8 mouse cellular contexts compared by ENCODE assay signal in the genomic region with DNA sequence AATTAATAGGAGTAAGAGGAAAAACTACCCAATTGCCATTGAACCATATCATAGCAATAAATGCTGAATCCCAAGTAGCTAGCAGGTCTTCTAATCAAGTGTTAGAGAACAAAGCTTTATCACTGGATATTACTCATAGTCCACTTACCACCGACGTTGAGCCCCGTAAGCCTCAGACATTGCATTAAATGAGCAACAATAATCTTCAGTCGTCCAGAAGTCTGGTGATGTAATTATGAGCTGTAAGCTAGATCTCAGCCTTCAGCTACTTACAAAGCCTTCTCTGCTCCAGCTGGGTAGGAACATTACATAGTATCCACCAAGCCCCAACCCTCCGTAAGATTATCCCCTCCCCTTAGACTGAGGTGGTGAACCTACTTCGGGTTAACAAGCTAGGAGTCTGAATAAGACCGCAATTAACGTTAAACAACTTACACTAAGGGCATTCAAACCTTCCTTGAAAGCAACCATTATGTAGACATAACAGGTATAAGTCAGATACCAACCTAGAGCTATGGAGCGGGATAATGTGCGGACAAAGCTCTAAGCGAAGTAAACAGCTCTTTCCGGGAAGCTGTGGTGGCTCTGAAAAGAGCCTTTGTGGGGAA. TPM values are rescaled to one million over a fixed set of nuclear protein-coding genes. Genes with fewer than 3 reads are reported as not detected.
DNase-seq lines count a peak whose midpoint lies in the region; ATAC-seq and TF ChIP-seq lines count a peak whose summit lies in the region.

No protein-coding gene starts in this region.

- H3K4me3 ChIP-seq in heart, embryonic 14.5 days (ENCODE audit: control insufficient read depth in 1 of 2, insufficient read depth in 1 of 2, low read depth in 1 of 2, low read length in 2 of 2): peak overlapping the region; percentile 42 to 49
- H3K4me3 ChIP-seq in G1E (ENCODE audit: low read depth, low read length) (peak overlapping the region; percentile 67), macrophage (ENCODE audit: inconsistent target) (peak overlapping the region; percentile 43)
- H3K4me3 ChIP-seq in forebrain, embryonic 15.5 days: peak overlapping the region; percentile 39

- no peak for ATAC-seq in heart, embryonic 14.5 days (ENCODE audit: insufficient number of reproducible peaks, insufficient read depth, low FRiP score, low read depth)
- ATAC-seq in G1E (ENCODE audit: extremely low read depth, insufficient number of reproducible peaks, low FRiP score, poor library complexity, severe bottlenecking): no peak
- ATAC-seq in forebrain, embryonic 15.5 days (replicated peaks): no peak

- DNase-seq in heart, adult 8-10 months (ENCODE audit: low spot score): no peak
- no peak for DNase-seq in G1E (ENCODE audit: low spot score)
- DNase-seq in cerebellum, adult 18-20 months: no peak
- DNase-seq in Muller cell, postnatal 12 days (ENCODE audit: inconsistent ontology term): no peak
- no peak for DNase-seq in kidney, adult 8-10 months

- peaks cover 4 to 20% of the 10 kb centered on the region in 2 experiments; a peak in 3 of 4 replicates for H3K4me1 ChIP-seq in heart, embryonic 14.5 days (ENCODE audit: control insufficient read depth in 2 of 2, insufficient read depth in 2 of 2, low read length in 2 of 2)
- peaks cover 23% of the 10 kb centered on the region for H3K4me1 ChIP-seq in G1E (ENCODE audit: insufficient read depth, low read depth, low read length)
- peaks cover 23% of the 10 kb centered on the region for H3K4me1 ChIP-seq in forebrain, embryonic 15.5 days

- H3K36me3 ChIP-seq in heart, embryonic 14.5 days (ENCODE audit: control insufficient read depth, insufficient read depth, low read length): no peaks in the 10 kb centered on the region
- H3K36me3 ChIP-seq in G1E (replicated peaks) (no peaks in the 10 kb centered on the region), macrophage (ENCODE audit: inconsistent target) (no peaks in the 10 kb centered on the region)
- no peaks in the 10 kb centered on the region for H3K36me3 ChIP-seq in forebrain, embryonic 15.5 days

- H3K27me3 ChIP-seq in heart, embryonic 14.5 days (ENCODE audit: control insufficient read depth, insufficient read depth, low read length): no peaks in the 10 kb centered on the region
- H3K27me3 ChIP-seq in G1E (ENCODE audit: insufficient read depth, low read length): no peaks in the 10 kb centered on the region
- H3K27me3 ChIP-seq in forebrain, embryonic 15.5 days: no peaks in the 10 kb centered on the region

- H3K9ac ChIP-seq in heart, embryonic 14.5 days (ENCODE audit: low read length): peak overlapping the region; percentile 80
- H3K9ac ChIP-seq in forebrain, embryonic 15.5 days (replicated peaks): peak overlapping the region; percentile 49

- H3K9me3 ChIP-seq in heart, embryonic 14.5 days (ENCODE audit: control insufficient read depth, low read length): no peaks in the 10 kb centered on the region
- H3K9me3 ChIP-seq in G1E (replicated peaks): no peaks in the 10 kb centered on the region
- no peaks in the 10 kb centered on the region for H3K9me3 ChIP-seq in forebrain, embryonic 15.5 days

- H3K79me2 ChIP-seq in macrophage (ENCODE audit: inconsistent target): no peaks in the 10 kb centered on the region; the same call in 1 of the 2 replicates

- peak overlapping the region; percentile 73 for H3K4me2 ChIP-seq in heart, embryonic 14.5 days (ENCODE audit: low read length)
- peak overlapping the region; percentile 47 for H3K4me2 ChIP-seq in forebrain, embryonic 15.5 days (replicated peaks)

- peak overlapping the region; percentile 49 to 79 for H3K27ac ChIP-seq in heart, embryonic 14.5 days (replicated peaks in 1 of 2; ENCODE audit: control insufficient read depth in 1 of 2, insufficient read depth in 1 of 2, low read depth in 2 of 2, low read length in 2 of 2)
- H3K27ac ChIP-seq in forebrain, embryonic 15.5 days (replicated peaks): peak overlapping the region; percentile 40; the same call in 1 of the 2 replicates
- peak overlapping the region; percentile 74 for H3K27ac ChIP-seq in macrophage

- 2% methylated on average over 12 of the region's 12 CpGs for WGBS in heart, embryonic 14.5 days
- under 1% methylated on average over 12 of the region's 12 CpGs for WGBS in forebrain, embryonic 15.5 days
- WGBS in macrophage (ENCODE audit: missing documents): 11% methylated on average over 11 of the region's 12 CpGs

- no peak for TF ChIP-seq CTCF in G1E (IDR thresholded peaks at IDR 0.05; ENCODE audit: low read depth, low read length)

RNA-seq across cellular contexts. Expression of a gene that starts 0.9 kb away (rescaled TPM):
- polyA plus RNA-seq in heart, embryonic 14.5 days (2014; fragmentation: Nextera tagmentation; extraction: Ambion mirVana): 3.2 and 6.4 TPM in 2 replicates
- 1 to 10 TPM; 4.1 to 8.4 (median 6.8) TPM for total RNA-seq in heart, adult 8-10 months (2022)
- total RNA-seq in G1E (2014; fragmentation: Nextera tagmentation) (847 and 1,420 TPM in 2 replicates), G1E (2017) (558 and 938 TPM in 2 replicates)
- polyA plus RNA-seq in G1E (2012) (27.5 and 91.2 TPM in 2 replicates), macrophage (2018) (2.4 to 4.9 TPM (median 3.8 TPM) in 3 replicates)
- 6.7 and 8.0 TPM in 2 replicates for polyA plus RNA-seq in forebrain, embryonic 15.5 days (2015; fragmentation: Nextera tagmentation; extraction: Ambion mirVana)
- total RNA-seq in macrophage (2018; cell fraction: chromatin; rRNA removed): 10 to 100 TPM in 1 of 26 experiments, 1 to 10 TPM in 17, not detected in 8; 1.0 to 20.9 (median 3.0) TPM
- total RNA-seq in macrophage (2018; cell fraction: cytosol; rRNA removed): 10 to 100 TPM in 12 of 26 experiments, 1 to 10 TPM in 14; 4.0 to 26.3 (median 8.5) TPM
- 10 to 100 TPM in 3 of 26 experiments, 1 to 10 TPM in 20, under 1 TPM in 2, not detected in 1; 0.63 to 20.6 (median 3.2) TPM for total RNA-seq in macrophage (2018; cell fraction: nucleus; rRNA removed)

RNA-seq across cellular contexts. Expression of a gene that starts 2.1 kb away (rescaled TPM):
- polyA plus RNA-seq in heart, embryonic 14.5 days (2014; fragmentation: Nextera tagmentation; extraction: Ambion mirVana): 34.6 and 35.8 TPM in 2 replicates
- total RNA-seq in heart, adult 8-10 months (2022): 100 to 1,000 TPM; 141 to 256 (median 216) TPM
- total RNA-seq in G1E (2014; fragmentation: Nextera tagmentation) (830 and 1,341 TPM in 2 replicates), G1E (2017) (2,156 and 4,637 TPM in 2 replicates)
- polyA plus RNA-seq in G1E (2012) (39.6 and 169 TPM in 2 replicates), macrophage (2018) (57.1 to 112 TPM (median 105 TPM) in 3 replicates)
- polyA plus RNA-seq in forebrain, embryonic 15.5 days (2015; fragmentation: Nextera tagmentation; extraction: Ambion mirVana): 51.6 and 60.6 TPM in 2 replicates
- total RNA-seq in macrophage (2018; cell fraction: chromatin; rRNA removed): 100 to 1,000 TPM in 6 of 26 experiments, 10 to 100 TPM in 20; 14.6 to 204 (median 42.8) TPM
- 100 to 1,000 TPM; 117 to 488 (median 245) TPM for total RNA-seq in macrophage (2018; cell fraction: cytosol; rRNA removed)
- 100 to 1,000 TPM in 9 of 26 experiments, 10 to 100 TPM in 16, 1 to 10 TPM in 1; 6.7 to 408 (median 71.5) TPM for total RNA-seq in macrophage (2018; cell fraction: nucleus; rRNA removed)

RNA-seq across cellular contexts. Expression of a gene that starts 7.3 kb away (rescaled TPM):
- 22.5 and 26.3 TPM in 2 replicates for polyA plus RNA-seq in heart, embryonic 14.5 days (2014; fragmentation: Nextera tagmentation; extraction: Ambion mirVana)
- 10 to 100 TPM in 3 of 4 experiments, 1 to 10 TPM in 1; 8.5 to 81.5 (median 26.6) TPM for total RNA-seq in heart, adult 8-10 months (2022)
- 124 and 563 TPM in 2 replicates for total RNA-seq in G1E (2014; fragmentation: Nextera tagmentation)
- total RNA-seq in G1E (2017): 3,915 and 5,191 TPM in 2 replicates
- 0.79 and 7.3 TPM in 2 replicates for polyA plus RNA-seq in G1E (2012)
- polyA plus RNA-seq in forebrain, embryonic 15.5 days (2015; fragmentation: Nextera tagmentation; extraction: Ambion mirVana): 25.1 and 32.2 TPM in 2 replicates
- 10 to 100 TPM in 9 of 26 experiments, 1 to 10 TPM in 12, not detected in 5; 2.2 to 49.3 (median 9.8) TPM for total RNA-seq in macrophage (2018; cell fraction: chromatin; rRNA removed)
- 100 to 1,000 TPM in 4 of 26 experiments, 10 to 100 TPM in 22; 24.8 to 148 (median 55.9) TPM for total RNA-seq in macrophage (2018; cell fraction: cytosol; rRNA removed)
- 10 to 100 TPM in 20 of 26 experiments, 1 to 10 TPM in 5, not detected in 1; 2.6 to 72.1 (median 24.1) TPM for total RNA-seq in macrophage (2018; cell fraction: nucleus; rRNA removed)
- 24.8 to 42.2 TPM (median 31.8 TPM) in 3 replicates for polyA plus RNA-seq in macrophage (2018)

RNA-seq across cellular contexts. Expression of a gene that starts 8.5 kb away (rescaled TPM):
- polyA plus RNA-seq in heart, embryonic 14.5 days (2014; fragmentation: Nextera tagmentation; extraction: Ambion mirVana): 1.2 TPM in 1 of 2 replicates, not detected in the other
- total RNA-seq in heart, adult 8-10 months (2022): not detected
- total RNA-seq in G1E (2014; fragmentation: Nextera tagmentation) (21.7 and 42.6 TPM in 2 replicates), G1E (2017) (9.1 and 9.9 TPM in 2 replicates)
- polyA plus RNA-seq in G1E (2012) (not detected in 2 replicates), macrophage (2018) (1.7 to 8.5 TPM (median 4.8 TPM) in 3 replicates)
- 0.62 TPM in 1 of 2 replicates, not detected in the other for polyA plus RNA-seq in forebrain, embryonic 15.5 days (2015; fragmentation: Nextera tagmentation; extraction: Ambion mirVana)
- total RNA-seq in macrophage (2018; cell fraction: chromatin; rRNA removed): not detected
- 10 to 100 TPM in 4 of 26 experiments, 1 to 10 TPM in 20, under 1 TPM in 2; 0.26 to 13.9 (median 5.0) TPM for total RNA-seq in macrophage (2018; cell fraction: cytosol; rRNA removed)
- 1 to 10 TPM in 4 of 26 experiments, under 1 TPM in 2, not detected in 20; 0.60 to 8.0 (median 2.2) TPM for total RNA-seq in macrophage (2018; cell fraction: nucleus; rRNA removed)

RNA-seq across cellular contexts. Expression of a gene that starts 17.1 kb away (rescaled TPM):
- polyA plus RNA-seq in heart, embryonic 14.5 days (2014; fragmentation: Nextera tagmentation; extraction: Ambion mirVana): 6.8 and 7.6 TPM in 2 replicates
- total RNA-seq in heart, adult 8-10 months (2022): 10 to 100 TPM in 2 of 4 experiments, 1 to 10 TPM in 2; 8.3 to 10.2 (median 9.8) TPM
- 2.7 and 4.9 TPM in 2 replicates for total RNA-seq in G1E (2014; fragmentation: Nextera tagmentation)
- total RNA-seq in G1E (2017): 2.5 TPM in 2 replicates
- polyA plus RNA-seq in G1E (2012): 0.24 and 0.33 TPM in 2 replicates
- 9.1 and 9.7 TPM in 2 replicates for polyA plus RNA-seq in forebrain, embryonic 15.5 days (2015; fragmentation: Nextera tagmentation; extraction: Ambion mirVana)
- 10 to 100 TPM in 6 of 26 experiments, 1 to 10 TPM in 14, under 1 TPM in 5, not detected in 1; 0.31 to 20.2 (median 2.9) TPM for total RNA-seq in macrophage (2018; cell fraction: chromatin; rRNA removed)
- total RNA-seq in macrophage (2018; cell fraction: cytosol; rRNA removed): 10 to 100 TPM in 2 of 26 experiments, 1 to 10 TPM in 24; 4.6 to 10.5 (median 6.7) TPM
- 10 to 100 TPM in 9 of 26 experiments, 1 to 10 TPM in 16, under 1 TPM in 1; 0.82 to 40.9 (median 7.9) TPM for total RNA-seq in macrophage (2018; cell fraction: nucleus; rRNA removed)
- 5.7 to 13.3 TPM (median 6.8 TPM) in 3 replicates for polyA plus RNA-seq in macrophage (2018)
